Mouse (Mus musculus) cortical plate, adult 2 months (tissue): ENCODE data around the gene Pkd2l1.

ENCODE experiments used
- CTCF ChIP-seq: fragments of 200-500 bp; IDR thresholded peaks from 2 replicates; pipeline ENCODE4 v1.5.1; 2011; ENCODE audit warnings: mild to moderate bottlenecking, control low read depth, low read length; ENCODE audit not compliant: insufficient read depth; ENCODE audit errors: extremely low read depth
- POLR2A ChIP-seq: fragments of 200-500 bp; IDR thresholded peaks from 2 replicates; pipeline ENCODE4 v1.6.1; 2011; ENCODE audit warnings: mild to moderate bottlenecking, low read length, control low read depth; ENCODE audit not compliant: insufficient read depth; ENCODE audit errors: extremely low read depth

DNA sequence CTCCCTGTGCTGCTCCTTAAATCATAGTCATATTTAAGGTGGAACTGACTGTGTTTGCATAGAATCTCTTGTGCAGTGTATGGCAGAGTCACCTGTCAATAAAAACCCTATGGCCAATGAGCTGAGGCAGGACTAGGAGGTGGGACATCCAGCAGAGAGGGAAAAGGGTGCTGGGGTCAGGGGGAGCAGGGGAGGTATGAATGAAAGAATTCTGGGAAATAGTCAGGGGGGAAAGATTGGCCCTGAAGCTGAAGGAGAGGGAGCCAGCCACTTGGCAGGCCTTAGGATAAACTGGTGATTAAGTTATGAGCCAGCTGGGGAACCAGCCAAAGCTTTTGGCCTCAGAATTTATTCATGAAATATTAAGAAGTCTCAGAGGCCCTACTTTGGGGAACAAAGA lies 83.2 kb downstream of the Pkd2l1 start:
- TF ChIP-seq CTCF: no peak
- no peak for TF ChIP-seq POLR2A
